Mouse (Mus musculus) midbrain, postnatal 0 days (tissue): ENCODE results near the gene Gm20937. TPM values are rescaled to one million over a fixed set of nuclear protein-coding genes. Genes with fewer than 3 reads are reported as not detected.
"Not testable (repeated sequence)": the region's sequence is repeated elsewhere in the genome, so short reads cannot be mapped to it uniquely, and the experiment has no call there.

Experiments used
- ATAC-seq: fragments of 200-750 bp; cut with Nextera tagmentation; 2 replicates; pipeline ENCODE4 v1.8.0; 2017; ENCODE audit warnings: moderate number of reproducible peaks, mild to moderate bottlenecking, moderate TSS enrichment, moderate library complexity; ENCODE audit not compliant: low FRiP score
- DNase-seq: peaks from one replicate; pipeline ENCODE4 v3.0.0-alpha.2; 2015; ENCODE audit warnings: low spot score
- H3K27ac ChIP-seq: fragments of 300-500 bp; sonication (generic); 2 replicates; pipeline ENCODE4 v1.5.1; 2014; ENCODE audit warnings: low read depth, mild to moderate bottlenecking, low read length, mixed read lengths
- H3K27me3 ChIP-seq: fragments of 300-500 bp; sonication (generic); 2 replicates; pipeline ENCODE4 v1.6.1; 2014; ENCODE audit warnings: low read length, control low read depth, mixed read lengths; ENCODE audit not compliant: insufficient read depth
- H3K36me3 ChIP-seq: fragments of 300-500 bp; sonication (generic); 2 replicates; pipeline ENCODE4 v1.6.1; 2014; ENCODE audit warnings: low read length, control low read depth, mixed read lengths; ENCODE audit not compliant: insufficient read depth
- H3K4me1 ChIP-seq: fragments of 300-500 bp; sonication (generic); 2 replicates; pipeline ENCODE4 v1.6.1; 2014; ENCODE audit warnings: mild to moderate bottlenecking, control low read depth, antibody characterized with exemption, low read length, mixed read lengths; ENCODE audit not compliant: insufficient read depth
- H3K4me2 ChIP-seq: fragments of 300-500 bp; sonication (generic); 2 replicates; pipeline ENCODE4 v1.6.1; 2014; ENCODE audit warnings: low read depth, mild to moderate bottlenecking, low read length, mixed read lengths; ENCODE audit not compliant: poor library complexity, severe bottlenecking
- H3K4me3 ChIP-seq: fragments of 300-500 bp; sonication (generic); 2 replicates; pipeline ENCODE4 v1.5.1; 2014; ENCODE audit warnings: low read depth, mild to moderate bottlenecking, low read length, moderate library complexity
- H3K9ac ChIP-seq: fragments of 300-500 bp; sonication (generic); replicated peaks from 2 replicates; pipeline ENCODE4 v1.6.1; 2014; ENCODE audit warnings: mild to moderate bottlenecking, low read length, moderate library complexity, mixed read lengths; ENCODE audit not compliant: poor library complexity, severe bottlenecking
- H3K9me3 ChIP-seq: fragments of 300-500 bp; sonication (generic); 2 replicates; pipeline ENCODE4 v1.6.1; 2016; ENCODE audit warnings: low read length, control low read depth
- WGBS: fragments of 180-500 bp; shearing (Covaris S2); extraction: QIAGEN DNeasy Blood & Tissue Kit; methylation state at CpG from one replicate; pipeline ENCODE4 v1.1.7; 2014; 5-methylcytosine and 5-hydroxymethylcytosine counted together
- polyA plus RNA-seq: library from polyadenylated mRNA; unstranded; fragments of >200 nt; fragmentation: Nextera tagmentation; extraction: Ambion mirVana; gene quantifications from 2 replicates; pipeline ENCODE4 v1.2.1, GENCODE M21; 2015
- total RNA-seq: library from RNA; depleted of rRNA; stranded (reverse); fragments of >200 nt; gene quantifications from 2 replicates; pipeline ENCODE4 v1.2.3, GENCODE M21; 2014; rRNA removed

The Gm20937 gene
- total RNA-seq (not detected in 2 replicates), polyA plus RNA-seq (not detected in 2 replicates)

- not testable (repeated sequence) for DNase-seq, ATAC-seq, H3K4me2 ChIP-seq, H3K4me1 ChIP-seq, H3K9me3 ChIP-seq, H3K27me3 ChIP-seq, H3K9ac ChIP-seq, H3K36me3 ChIP-seq, H3K27ac ChIP-seq, H3K4me3 ChIP-seq
- no CpG with 5 or more reads among the region's 6 CpGs for WGBS
Observed at GRCm38 (mm10) chrY:68294798-68295197, at the start of gene Gm20937. Gm20937 (minus strand) TSS chrY:68294898.

Other genes starting within 250 kb of the Gm20937 start
- gene Gm20816, start 243.1 kb upstream of the Gm20937 start, total RNA-seq, result not detected in 2 replicates
- not detected in 2 replicates for gene Gm20816, start 243.1 kb upstream of the Gm20937 start, polyA plus RNA-seq